Mouse (Mus musculus) ES-E14 (cell line): Measurements from ENCODE around the gene Fes.

Experiments
- MAFK ChIP-seq: IDR thresholded peaks from 2 replicates; pipeline ENCODE4 v1.6.1; 2014; ENCODE audit warnings: mild to moderate bottlenecking, low read depth, low read length, inconsistent platforms; ENCODE audit not compliant: insufficient read depth
- ZC3H11A ChIP-seq: IDR thresholded peaks from 2 replicates; pipeline ENCODE4 v1.6.1; 2012; ENCODE audit warnings: low read depth, mild to moderate bottlenecking, inconsistent platforms, low read length, borderline replicate concordance
- ZNF384 ChIP-seq: IDR thresholded peaks from 2 replicates; pipeline ENCODE4 v1.6.1; 2012; ENCODE audit warnings: low read depth, low read length, inconsistent platforms

DNA sequence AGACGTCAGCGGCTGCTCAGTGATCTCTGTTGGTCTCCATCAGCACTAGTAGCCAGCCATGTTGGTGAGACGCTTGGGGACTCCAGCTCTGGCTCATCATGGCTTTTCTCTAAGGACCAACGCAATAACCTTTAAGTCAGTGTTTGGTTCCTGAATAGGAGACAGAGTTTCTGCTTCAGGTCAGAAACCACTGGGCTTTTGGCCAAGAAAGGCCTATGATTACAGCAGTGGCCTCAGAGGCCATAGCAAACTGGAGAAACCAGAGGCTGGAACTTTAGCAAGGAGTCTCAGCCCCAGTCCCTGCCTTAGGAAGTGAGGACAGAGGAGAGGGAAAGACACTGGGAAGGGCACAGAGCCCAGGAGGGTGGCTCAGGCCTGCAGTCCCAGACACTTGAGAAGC, 32.8 kb upstream of the Fes start:
- TF ChIP-seq MAFK (no peak), ZC3H11A (no peak), ZNF384 (no peak)
